Mouse (Mus musculus) cerebellum, adult 11-12 months (tissue): ENCODE results near the gene Eif2s2.

Experiments
- DNase-seq: peaks from one replicate; pipeline ENCODE4 v3.0.0; 2022

Eif2s2 gene

GRCm38 (mm10) chr2:154891585-154891984, 1.1 kb downstream of the Eif2s2 start:
- DNase-seq = no peak

GRCm38 (mm10) chr2:154876621-154877020, 16.1 kb downstream of the Eif2s2 start:
- no peak for DNase-seq

- DNase-seq = no peak
These were observed 22.6 kb downstream of the Eif2s2 start for GRCm38 (mm10) chr2:154869954-154870641.

- DNase-seq = peak; percentile 86
These were observed 24.6 kb downstream of the Eif2s2 start for GRCm38 (mm10) chr2:154868106-154868505.

GRCm38 (mm10) chr2:154865696-154866095, 27.0 kb downstream of the Eif2s2 start:
- peak; percentile 54 for DNase-seq

GRCm38 (mm10) chr2:154863672-154864071, 29.1 kb downstream of the Eif2s2 start:
- no peak for DNase-seq

GRCm38 (mm10) chr2:154855383-154855782, 37.4 kb downstream of the Eif2s2 start:
- DNase-seq = peak; percentile 52

GRCm38 (mm10) chr2:154848086-154848485, 44.6 kb downstream of the Eif2s2 start:
- DNase-seq = no peak

GRCm38 (mm10) chr2:154836537-154836936, 56.2 kb downstream of the Eif2s2 start:
- DNase-seq = no peak

- DNase-seq = peak; percentile 71
These were observed 58.4 kb downstream of the Eif2s2 start for GRCm38 (mm10) chr2:154834149-154834865.

GRCm38 (mm10) chr2:154832471-154832870, 60.3 kb downstream of the Eif2s2 start:
- DNase-seq = no peak

GRCm38 (mm10) chr2:154827521-154827920, 65.2 kb downstream of the Eif2s2 start:
- DNase-seq = no peak

- DNase-seq = no peak
These were observed 66.6 kb downstream of the Eif2s2 start for GRCm38 (mm10) chr2:154826054-154826538.
